Mouse (Mus musculus) adrenal gland, adult (tissue): Measurements from ENCODE around the gene Pacsin3.

ENCODE experiments used
- DNase-seq, 2 experiments: peaks; one replicate each; pipeline ENCODE4 v3.0.0; 2022 to 2023; ENCODE audit warnings: low spot score in 1 of 2; ENCODE audit not compliant: inconsistent age in 2 of 2

Gene Pacsin3

DNA sequence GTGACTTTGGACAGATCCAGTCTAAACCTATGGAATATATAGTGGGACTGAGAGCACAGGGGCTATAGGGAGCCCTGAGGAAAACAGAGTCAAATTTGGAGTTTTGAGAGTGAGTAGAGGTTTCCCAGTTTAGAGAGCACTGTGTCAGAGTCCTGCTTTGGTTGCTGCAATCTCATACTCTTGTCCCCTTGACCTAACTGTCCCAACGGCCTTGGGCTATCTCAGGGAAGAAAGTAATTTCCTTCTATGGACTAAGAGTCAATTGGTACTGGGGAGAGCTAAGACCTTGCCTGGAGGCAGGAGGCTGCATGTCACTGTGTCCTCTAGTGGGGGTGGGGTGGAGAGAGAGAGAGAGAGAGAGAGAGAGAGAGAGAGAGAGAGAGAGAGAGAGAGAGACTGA lies 3.1 kb downstream of the Pacsin3 start:
- DNase-seq: peak in 1 of 2 experiments; percentile 76

DNA sequence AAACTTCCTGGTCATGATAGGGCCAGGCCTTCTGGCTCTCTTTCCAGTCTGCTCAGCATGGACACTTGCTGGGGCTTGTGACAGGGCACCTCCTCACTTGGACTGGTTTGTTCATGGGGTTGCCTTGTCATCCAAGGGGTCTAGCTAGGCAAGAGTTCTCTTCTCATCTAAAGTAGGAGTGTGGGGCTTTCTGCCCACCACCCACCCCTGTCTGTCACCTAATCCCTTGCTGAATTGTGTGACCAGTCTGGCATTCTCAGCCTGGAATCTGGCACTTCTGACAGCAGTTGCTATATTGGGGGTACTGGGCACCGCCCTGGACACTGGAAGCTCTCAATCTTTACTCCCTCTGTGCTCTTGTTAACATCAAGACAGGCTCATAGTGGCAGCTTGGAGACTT lies 3.7 kb downstream of the Pacsin3 start:
- no peak for DNase-seq

DNA sequence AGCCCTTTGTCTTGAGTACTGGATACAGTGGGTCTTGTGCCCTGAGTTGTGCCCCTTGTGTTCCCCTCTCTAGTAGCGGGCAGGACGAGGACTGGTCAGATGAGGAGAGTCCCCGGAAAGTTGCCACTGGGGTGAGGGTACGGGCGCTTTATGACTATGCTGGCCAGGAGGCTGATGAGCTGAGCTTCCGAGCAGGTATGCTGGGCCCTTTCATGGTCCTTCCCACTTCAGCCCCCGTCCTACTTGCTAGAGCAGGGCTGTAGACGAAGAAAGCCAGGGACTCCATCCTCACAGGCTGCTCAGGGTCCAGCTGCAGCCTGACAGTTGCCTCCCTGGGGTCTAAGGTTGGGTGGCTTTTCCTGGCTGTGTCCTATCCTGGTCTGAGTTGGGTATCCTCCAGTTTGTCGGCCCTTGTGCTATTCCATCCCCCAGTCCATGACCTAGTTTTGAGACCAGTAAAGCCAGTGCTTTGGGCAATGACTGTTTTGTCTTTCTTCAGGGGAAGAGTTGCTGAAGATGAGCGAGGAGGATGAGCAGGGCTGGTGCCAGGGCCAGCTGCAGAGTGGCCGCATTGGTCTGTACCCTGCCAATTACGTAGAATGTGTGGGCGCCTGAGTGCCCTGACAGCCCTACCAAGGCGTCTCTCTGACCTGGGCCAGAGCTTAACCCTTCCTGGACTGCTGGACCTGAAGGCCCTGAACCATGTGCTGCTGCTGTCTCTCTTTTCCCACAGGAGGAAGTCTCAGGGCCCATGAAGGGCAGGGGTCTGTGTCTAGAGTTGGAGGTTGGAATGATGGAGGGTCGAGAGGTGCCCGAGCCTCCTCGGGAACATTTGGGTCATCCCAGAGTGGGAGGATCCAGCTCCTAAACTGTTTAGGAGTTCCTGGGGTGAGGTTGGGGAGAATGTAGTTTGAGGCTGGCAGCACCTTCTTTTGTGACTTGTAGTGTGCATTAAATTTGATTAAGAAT lies 8.2 kb downstream of the Pacsin3 start:
- DNase-seq: peak in 1 of 2 experiments; percentile 76

DNA sequence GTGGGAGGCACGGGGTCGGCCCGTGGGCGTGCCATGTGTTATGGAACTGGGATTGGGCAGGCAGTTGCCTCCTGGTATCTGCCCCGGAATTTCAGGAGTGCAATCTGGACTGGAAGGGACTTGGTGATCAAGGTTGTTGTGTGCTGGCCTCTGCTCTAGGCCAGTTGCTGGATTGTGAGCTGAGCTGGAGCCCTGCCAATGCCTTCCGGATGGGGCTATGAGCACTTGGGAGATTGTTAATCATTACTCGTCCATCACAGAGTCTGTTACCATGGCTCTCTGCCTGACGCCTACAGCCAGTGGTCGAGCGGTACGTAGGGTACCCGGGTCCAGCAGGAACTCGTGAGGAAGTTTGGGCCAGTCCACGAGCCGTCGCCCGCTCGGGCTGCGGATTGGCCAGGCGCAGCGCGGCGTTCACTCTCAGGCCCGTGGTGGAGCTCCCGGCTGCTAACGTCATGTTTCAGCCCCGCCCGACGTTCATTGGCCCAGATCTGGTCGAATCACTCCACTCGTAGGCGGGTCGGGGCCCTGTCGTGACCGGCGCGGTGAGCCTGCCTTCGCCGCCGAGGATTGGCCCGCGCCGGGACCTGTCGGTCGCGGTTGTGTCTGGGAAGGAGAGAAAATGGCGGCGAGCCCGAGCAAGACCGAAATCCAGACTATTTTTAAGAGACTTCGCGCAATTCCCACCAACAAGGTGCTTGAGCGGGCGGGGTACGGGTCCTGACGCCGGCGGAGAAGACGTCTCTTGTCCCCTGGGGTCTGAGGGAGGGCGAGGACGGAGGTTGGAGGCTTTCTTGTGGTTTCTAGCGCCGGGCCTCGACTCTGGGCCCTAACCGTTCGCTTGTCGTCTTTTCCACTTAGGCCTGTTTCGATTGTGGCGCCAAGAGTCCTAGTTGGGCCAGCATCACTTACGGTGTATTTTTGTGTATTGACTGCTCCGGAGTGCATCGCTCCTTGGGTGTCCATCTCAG lies 9.2 kb downstream of the Pacsin3 start, which contains the start of gene Arfgap2:
TSS of gene Arfgap2 (plus strand) at position 264 of the 971 bp plus-strand sequence.
- peak; percentile 99 for DNase-seq

DNA sequence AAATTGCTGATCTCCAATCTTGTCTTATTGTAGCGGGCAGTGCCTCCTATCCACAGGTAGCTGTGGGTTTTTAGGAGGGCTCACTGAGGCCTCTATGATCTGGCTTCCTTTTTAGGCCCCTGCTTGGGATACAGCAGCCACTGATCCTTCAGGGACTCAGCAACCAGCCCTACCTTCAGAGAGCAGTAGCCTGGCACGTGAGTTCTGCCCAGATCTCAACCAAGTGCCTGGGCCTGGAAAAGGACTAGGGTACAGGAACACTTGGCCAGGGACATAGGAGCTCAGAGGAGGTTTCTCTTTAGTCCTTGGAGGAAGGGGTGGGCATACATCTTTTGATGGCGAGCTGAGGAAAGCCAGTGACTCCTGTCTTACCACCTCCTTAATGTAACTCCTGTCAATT lies 12.3 kb downstream of the Pacsin3 start:
- no peak for DNase-seq

DNA sequence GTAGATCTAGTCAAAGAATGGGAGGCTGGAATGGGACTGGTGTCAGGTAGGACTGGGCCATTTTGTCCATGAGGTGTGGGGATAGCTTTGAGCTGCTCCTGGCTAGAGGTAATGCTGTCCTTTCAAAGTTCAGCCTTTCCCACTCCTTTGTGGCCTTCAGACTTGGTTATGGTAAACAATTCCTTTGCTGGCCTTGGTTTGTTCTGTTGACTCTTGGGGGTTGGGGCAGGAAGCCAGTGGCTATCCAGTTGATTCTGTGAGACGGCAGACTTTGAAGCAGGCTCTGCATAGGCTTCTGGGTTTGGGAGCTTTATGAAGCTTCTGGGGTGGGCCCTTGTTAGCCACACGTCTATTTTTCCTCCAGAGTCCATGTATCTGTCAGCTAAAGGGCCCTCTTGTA lies 13.0 kb downstream of the Pacsin3 start:
- no peak for DNase-seq

DNA sequence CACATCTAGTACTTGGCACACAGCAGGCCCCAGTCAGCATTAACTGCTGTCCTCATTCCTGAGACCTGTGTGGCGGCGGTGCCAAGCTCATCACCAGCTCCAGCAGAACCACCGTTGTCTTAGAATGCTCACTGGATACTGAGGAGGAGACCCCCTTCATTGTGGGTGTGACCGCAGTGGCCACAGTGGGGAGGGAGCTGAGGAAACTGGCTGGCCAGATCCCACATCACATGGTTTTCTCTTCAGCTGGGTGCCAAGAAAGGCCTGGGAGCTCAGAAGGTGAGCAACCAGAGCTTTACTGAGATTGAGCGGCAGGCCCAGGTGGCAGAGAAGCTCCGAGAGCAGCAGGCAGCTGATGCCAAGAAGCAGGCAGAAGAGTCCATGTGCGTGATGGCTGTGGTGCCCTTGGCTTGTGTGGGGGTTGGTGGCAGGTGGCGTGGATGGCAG lies 14.0 kb downstream of the Pacsin3 start:
- no peak for DNase-seq

DNA sequence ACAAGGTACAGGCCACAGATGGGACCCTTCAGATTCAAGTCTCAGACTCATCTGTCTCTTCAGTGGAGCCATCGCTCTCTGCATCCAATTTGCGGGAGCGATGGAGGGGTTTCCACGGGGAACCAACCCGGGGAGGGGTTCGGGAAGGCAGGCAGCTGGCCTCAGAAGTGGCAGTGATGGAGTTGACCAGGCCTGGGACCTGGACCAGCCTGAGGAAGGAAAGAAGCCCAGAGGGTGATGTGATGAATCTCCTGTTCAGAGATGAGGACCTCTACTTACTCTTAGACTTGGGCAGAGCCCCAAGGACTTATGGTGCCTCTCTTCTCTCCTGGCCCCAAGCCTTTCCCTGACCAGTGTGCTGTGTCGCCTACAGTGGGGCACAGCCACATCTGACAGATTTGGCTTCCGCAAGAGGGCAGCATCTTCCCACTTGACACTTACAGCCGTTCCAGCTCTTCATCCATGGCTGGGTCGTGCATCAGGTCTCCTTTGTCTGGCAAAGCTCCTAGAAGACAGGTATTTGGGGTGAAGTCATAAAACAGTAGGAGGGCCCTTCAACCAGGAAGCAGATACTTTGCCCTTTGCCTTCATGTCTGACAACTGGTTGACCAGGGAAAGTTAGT lies 23.1 kb downstream of the Pacsin3 start:
- DNase-seq: peak in 1 of 2 experiments; percentile 85

DNA sequence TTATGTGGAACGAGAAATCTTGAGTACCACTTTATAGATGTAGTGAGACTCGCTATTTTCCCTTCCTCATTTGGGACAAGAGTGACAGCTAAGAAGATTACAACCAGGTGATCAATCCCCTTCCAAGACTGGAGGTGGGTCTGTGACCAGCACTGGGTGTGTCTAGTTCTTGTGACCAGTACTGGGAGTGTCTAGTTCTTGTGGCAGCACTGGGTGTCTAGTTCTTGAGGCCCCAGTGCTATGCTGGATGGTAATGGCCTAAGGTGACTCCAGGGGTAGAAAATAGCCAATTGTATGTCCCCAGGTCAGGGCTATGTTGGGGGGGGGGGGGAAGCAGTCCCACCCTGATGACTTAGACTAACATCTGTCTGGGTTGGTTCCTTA lies 23.6 kb downstream of the Pacsin3 start:
- DNase-seq: no peak

DNA sequence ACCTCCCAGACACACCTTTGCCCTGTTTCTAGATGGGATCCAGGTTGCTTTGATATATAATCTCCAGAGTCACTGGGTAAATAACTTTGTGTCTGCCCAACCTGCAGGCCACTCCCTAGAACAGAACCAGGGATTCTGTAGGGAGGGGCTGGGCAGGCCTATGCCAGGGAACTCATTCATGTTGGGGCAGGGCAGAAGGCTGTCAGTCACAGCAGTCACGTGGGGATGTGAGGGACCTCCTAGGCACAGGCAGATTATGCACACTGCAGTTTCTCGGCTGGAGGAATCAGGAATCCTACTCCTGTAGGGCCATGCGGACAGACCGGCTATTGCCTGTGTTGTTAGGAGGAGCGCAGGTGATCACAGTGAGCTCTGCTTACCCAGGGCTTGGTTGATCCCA lies 25.6 kb downstream of the Pacsin3 start:
- no peak for DNase-seq

DNA sequence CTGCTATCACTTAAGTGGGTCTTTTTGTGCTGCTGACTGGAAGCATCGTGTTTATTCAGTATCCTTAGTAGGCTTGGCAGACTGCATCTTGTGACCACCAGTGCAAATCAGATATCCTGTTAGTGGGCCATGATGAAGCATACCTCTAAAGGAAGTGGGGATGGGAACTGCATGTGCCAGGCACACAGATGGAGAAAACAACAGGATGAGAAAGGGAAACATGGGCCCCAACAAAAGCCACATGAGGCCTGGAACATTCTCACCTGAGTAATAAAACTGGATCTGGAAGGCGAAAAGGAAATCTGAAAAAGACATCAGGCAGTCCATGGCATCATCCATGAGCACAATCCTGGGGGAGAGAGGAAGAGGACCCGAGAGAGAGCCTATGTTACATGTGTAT lies 28.2 kb downstream of the Pacsin3 start:
- no peak for DNase-seq

DNA sequence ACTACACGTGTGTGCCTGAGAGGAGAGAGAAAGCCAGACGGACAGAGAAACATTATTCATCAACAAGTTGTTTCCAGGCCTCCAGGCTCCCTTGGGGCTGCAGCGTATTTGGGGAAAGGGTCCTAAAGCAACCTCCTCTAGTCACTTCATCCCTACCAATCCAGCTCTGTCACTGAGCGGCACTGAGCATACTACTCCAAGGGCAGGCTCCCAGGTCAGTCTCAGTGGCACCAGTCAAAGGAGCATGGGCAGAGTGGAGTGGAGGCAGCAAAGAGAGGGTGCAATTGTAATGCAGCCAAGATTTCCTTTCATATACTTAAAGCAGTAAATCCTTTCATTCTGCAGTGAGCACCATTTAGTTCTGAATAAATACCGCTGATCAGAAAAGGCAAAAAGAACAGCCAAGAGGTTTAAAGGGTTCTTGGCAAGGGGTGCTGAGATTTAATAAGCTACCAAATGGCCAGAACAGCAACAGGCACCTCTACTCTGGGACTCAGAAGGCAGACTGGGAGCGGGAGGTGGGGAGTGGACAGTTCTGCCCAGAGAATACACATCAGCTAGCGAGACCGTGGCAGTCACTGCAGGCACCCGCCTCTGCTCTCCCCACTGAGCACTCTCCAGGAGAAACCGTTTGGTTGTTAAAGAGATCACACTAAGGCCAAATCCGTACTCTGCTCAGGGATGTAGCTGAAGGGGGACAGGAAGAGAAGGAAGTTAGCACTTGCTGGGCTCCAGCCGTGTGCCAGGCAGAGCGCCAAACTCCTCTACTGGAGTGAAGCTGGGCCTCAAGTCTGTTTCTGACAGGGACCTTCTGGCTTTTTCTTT lies 28.8 kb downstream of the Pacsin3 start:
- DNase-seq: no peak

DNA sequence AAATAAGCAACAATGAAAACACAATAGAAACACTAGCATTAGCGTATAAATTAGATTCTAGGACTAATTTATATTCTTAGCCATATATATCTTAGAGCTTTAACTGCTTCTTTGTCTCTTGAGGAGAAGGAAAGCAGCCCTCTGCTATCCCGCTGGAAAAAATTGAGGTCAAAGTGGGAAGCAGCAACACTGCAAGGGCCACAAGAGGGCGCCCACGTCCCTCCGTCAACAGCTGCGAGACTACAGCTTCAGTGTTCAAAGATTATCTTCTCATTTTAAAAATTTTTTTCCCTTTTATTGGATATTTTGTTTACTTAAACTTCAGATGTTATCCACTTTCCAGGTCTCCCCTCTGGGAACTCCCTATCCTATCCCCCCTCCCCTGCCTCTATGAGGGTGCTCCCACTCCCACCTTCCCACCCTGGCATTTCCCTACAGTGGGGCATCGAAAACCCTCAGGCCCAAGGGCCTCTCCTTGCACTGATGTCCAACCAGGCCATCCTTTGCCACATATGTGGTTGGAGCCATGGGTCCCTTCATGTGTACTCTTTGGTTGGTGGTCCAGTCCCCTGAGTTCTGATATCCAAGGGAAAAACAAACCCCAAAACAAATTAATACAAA lies 30.2 kb downstream of the Pacsin3 start:
- DNase-seq: peak; percentile 77 to 91

DNA sequence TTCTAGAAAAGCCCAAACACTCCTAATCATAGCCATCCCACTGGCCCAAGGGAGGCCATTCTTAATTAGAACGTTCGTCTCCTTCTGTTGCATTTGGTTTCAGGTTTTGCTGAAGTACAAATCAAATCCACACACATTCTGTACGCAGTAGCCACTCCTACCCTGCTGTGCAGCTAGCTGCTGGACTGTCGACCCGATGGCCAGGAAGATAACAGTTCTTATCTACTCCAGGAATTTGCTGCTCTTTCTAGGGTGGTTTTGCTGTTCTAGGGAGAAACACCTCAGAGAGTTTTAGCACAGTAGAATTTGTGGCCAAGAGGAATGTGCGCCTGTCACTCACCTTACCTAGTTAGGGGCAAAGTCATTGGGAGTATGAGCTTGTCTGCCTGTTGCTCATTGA lies 31.8 kb downstream of the Pacsin3 start:
- no peak for DNase-seq

DNA sequence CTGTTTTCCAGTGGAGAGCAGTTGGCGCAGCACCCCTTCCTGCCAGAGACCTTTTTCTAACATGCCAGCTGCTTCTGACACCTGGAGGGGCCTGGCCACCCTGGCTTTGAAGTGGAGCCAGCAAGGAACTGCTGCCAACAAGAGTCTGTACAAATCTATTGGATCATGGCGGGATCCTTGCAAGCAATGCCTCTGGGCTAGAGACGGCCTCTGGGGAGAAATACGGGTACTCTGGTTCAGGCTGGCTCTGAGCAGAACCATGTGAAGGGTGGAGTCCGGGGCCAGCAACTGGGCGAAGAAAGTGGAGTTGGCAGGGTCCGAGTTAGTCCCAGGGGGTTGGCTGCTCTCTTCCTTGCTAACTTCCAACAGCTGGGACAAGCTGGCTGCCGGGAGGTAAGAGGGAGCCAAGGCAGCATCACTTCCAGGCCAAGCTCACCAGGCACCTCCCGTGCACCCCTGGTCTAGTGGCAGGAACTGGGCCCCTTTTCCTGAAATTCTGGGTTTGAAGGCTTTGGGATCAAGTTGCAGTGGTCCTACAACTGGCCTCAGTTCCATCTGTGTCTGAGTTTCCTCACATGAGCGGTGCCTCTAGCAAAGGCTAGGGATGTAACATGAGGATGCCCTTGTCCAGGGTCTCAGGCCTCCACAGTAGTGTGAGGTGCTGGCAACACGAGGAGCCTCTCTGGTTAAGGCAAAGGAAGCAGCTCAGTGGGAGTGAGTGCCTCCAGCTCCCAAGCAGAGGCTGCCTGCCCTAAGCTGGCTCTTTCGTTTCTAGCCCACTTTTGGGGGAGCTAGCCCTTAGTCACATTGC lies 35.6 kb downstream of the Pacsin3 start:
- DNase-seq: peak; percentile 52 to 82

DNA sequence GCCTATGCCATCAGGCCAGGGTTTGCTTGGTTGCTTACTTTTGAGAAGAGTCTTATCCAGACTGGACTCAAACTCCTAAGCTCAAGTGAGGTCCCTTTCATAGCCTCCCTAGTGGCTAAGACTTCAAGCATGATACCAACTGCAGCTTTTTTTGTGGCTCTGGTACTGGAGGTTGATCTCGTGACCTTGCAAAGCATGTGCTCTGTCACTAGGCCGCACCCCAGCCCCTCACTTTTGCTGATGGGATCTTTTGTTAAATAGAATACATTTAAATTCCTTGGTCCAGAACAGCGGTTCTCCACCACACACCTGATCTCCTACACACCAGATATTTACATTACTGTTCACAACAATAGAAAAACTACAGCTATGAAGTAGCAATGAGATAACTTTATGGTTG lies 38.5 kb downstream of the Pacsin3 start:
- no peak for DNase-seq

DNA sequence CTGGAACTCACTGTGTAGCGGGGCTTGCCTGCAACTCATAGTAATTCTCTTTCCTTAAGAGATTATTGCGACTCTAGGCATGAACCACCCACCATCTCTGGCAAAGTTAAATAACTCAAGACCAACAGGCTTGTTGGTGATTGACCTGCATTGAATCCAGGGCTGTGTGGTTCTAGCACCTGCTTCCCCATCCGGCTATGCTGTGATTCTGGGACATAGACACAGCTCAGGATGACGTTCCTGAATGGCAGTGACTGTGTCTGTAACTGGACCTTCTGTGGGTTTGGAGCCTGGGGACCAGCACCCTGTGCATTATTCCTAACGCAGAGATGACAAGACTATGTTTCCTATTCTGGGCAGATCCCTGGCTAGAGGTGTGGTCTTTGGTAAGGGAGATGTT lies 40.1 kb downstream of the Pacsin3 start:
- no peak for DNase-seq

DNA sequence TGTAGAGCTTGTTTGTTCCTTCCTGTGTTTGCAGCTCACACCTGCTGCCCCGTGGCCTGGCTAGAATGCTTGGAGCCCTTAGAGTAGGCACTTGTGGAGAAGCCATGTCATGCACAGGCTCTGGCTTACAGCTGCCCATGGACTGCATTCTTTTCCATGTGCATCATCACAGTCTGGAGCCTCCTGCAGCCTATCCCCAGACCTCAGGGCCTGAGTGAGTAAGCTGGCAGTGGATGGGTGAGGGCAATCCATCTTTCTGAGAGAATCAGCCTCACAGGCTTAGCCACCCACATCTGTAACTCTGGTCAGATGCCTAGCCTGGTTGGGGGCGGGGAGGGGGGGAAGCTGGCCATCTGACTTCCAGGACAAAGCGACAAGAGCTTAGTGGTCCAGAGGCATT lies 43.4 kb downstream of the Pacsin3 start:
- DNase-seq: peak; percentile 76 to 83

DNA sequence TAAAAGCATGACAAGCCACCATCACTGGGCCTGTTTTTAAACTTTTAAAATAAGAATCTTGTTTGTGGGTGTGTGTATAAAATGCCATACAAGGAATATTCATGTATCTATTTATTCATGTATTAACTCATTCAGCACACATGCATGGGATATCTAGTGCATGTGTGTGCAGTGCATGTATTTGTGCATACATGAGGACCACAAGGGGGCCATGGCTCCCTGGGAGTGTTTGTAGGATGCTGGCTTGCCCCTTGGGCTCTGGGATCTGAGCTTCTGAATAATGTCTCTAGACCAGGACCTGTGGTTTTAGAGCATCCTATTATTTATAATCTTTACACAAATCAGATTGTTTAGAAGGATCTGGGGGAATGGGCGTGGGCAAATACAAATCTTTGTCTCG lies 45.0 kb downstream of the Pacsin3 start:
- DNase-seq: no peak
